ENCODE assay signal across 30 mouse cellular contexts in the genomic region with DNA sequence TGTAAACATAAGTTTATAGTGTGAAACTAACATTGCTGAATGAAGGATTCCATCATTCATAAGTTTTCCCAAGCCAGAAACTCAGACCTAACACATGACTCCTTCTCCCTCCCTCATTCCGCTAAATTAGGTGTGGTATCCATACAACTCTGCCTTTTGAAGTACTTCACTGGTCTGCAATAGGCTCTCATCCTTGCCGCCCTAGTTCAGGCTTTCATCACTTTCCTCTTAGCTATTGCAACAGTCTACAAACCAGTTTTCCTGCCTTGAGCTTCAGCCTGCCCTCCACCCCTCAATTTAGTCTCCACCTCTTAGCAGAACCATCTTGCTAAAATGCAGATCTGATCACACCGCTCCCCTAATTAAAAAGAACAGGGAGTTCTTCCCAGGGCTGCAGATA. TPM values are rescaled to one million over a fixed set of nuclear protein-coding genes. Genes with fewer than 3 reads are reported as not detected.
"Had no signal": no experiment of that assay in that cellular context is flagged by ENCODE, and none has a peak within 500 bp of the region (broad histone marks: within the 10 kb centered on the region; RNA-seq: fewer than 3 reads in every experiment).

No protein-coding gene starts in this region.

- H3K36me3 ChIP-seq: lung, embryonic 15.5 days; midbrain, embryonic 15.5 days; neural tube, embryonic 12.5 days had no signal

- H3K4me1 ChIP-seq: liver, embryonic 13.5 days; lung, embryonic 15.5 days; midbrain, embryonic 12.5 days; midbrain, embryonic 15.5 days; neural tube, embryonic 12.5 days; neural tube, embryonic 15.5 days had no signal

- H3K4me3 ChIP-seq: layer of hippocampus, adult 2 months; left cerebral cortex, adult 2 months; liver, embryonic 13.5 days; lung, embryonic 15.5 days; midbrain, embryonic 12.5 days; midbrain, embryonic 15.5 days; neural tube, embryonic 12.5 days; neural tube, embryonic 15.5 days had no signal

- H3K4me2 ChIP-seq: liver, embryonic 13.5 days; lung, embryonic 15.5 days; midbrain, embryonic 12.5 days; midbrain, embryonic 15.5 days; neural tube, embryonic 12.5 days; neural tube, embryonic 15.5 days had no signal

- DNase-seq: kidney, adult 2 months; kidney, postnatal 25 days; layer of hippocampus, adult 9-11 months; layer of hippocampus, postnatal 36 days; liver, embryonic 13.5 days; right cerebral cortex, adult 18-20 months; right cerebral cortex, postnatal 14 days; right cerebral cortex, postnatal 4 days; thymus, adult 18-20 months; thymus, postnatal 4 days had no signal

- H3K27me3 ChIP-seq: liver, embryonic 13.5 days; lung, embryonic 15.5 days; midbrain, embryonic 12.5 days; midbrain, embryonic 15.5 days; neural tube, embryonic 12.5 days; neural tube, embryonic 15.5 days had no signal

- ATAC-seq: inflammation-experienced regulatory T-cells, adult 6 months; intestine, embryonic 16.5 days; midbrain, embryonic 15.5 days had no signal

- H3K27ac ChIP-seq: kidney, postnatal 0 days; layer of hippocampus, adult 2 months; left cerebral cortex, adult 2 months; liver, embryonic 13.5 days; lung, embryonic 15.5 days; midbrain, embryonic 12.5 days; midbrain, embryonic 15.5 days; neural tube, embryonic 12.5 days; neural tube, embryonic 15.5 days; stomach, postnatal 0 days had no signal

- H3K9me3 ChIP-seq: liver, embryonic 13.5 days; lung, embryonic 15.5 days; midbrain, embryonic 12.5 days; midbrain, embryonic 15.5 days; neural tube, embryonic 12.5 days; neural tube, embryonic 15.5 days had no signal

- H3K9ac ChIP-seq: liver, embryonic 13.5 days; lung, embryonic 15.5 days; midbrain, embryonic 12.5 days; midbrain, embryonic 15.5 days; neural tube, embryonic 12.5 days; neural tube, embryonic 15.5 days had no signal

RNA-seq across cellular contexts. Expression of gene Gm2174, which starts 29.8 kb away (rescaled TPM):
- total RNA-seq: layer of hippocampus, adult 2 months; layer of hippocampus, postnatal 36 days; left cerebral cortex, adult 2 months; left cerebral cortex, postnatal 10 days; left cerebral cortex, postnatal 36 days; liver, adult 2 months had no signal
- polyA plus RNA-seq: kidney, adult 2 months; large intestine, adult 2 months; liver, adult 2 months; midbrain, embryonic 12.5 days had no signal

RNA-seq across cellular contexts. Expression of gene Gm10477, which starts 47.0 kb away (rescaled TPM):
- total RNA-seq: layer of hippocampus, adult 2 months; layer of hippocampus, postnatal 36 days; left cerebral cortex, adult 2 months; left cerebral cortex, postnatal 10 days; left cerebral cortex, postnatal 36 days; liver, adult 2 months had no signal
- polyA plus RNA-seq: inflammation-experienced regulatory T-cells, adult 6 months; intestine, embryonic 16.5 days; kidney, adult 2 months; kidney, embryonic 14.5 days; kidney, postnatal 0 days; large intestine, adult 2 months; limb, embryonic 11.5 days; limb, embryonic 14.5 days; liver, adult 2 months; liver, embryonic 13.5 days; liver, embryonic 16.5 days; lung, embryonic 15.5 days; midbrain, embryonic 12.5 days; midbrain, embryonic 15.5 days; neural tube, embryonic 12.5 days; neural tube, embryonic 15.5 days; stomach, embryonic 14.5 days; stomach, postnatal 0 days had no signal
